Comparison of ENCODE assay signal across 14 mouse cellular contexts in genomic region chr2:135538022-135538421, GRCm38 (mm10).
DNase-seq lines count a peak whose midpoint lies in the region; ATAC-seq and TF ChIP-seq lines count a peak whose summit lies in the region.
"Had no signal": no experiment of that assay in that cellular context is flagged by ENCODE, and none has a peak within 500 bp of the region (broad histone marks: within the 10 kb centered on the region; RNA-seq: fewer than 3 reads in every experiment).

No protein-coding gene starts in this region.

- H3K4me2 ChIP-seq in midbrain, embryonic 14.5 days (ENCODE audit: low read length): no peak overlapping the region
- no peak overlapping the region for H3K4me2 ChIP-seq in midbrain, embryonic 11.5 days
- no peak overlapping the region for H3K4me2 ChIP-seq in heart, postnatal 0 days (ENCODE audit: low read depth, low read length)
- H3K4me2 ChIP-seq: embryonic facial prominence, embryonic 12.5 days; liver, embryonic 15.5 days had no signal

- H3K9ac ChIP-seq in midbrain, embryonic 14.5 days (replicated peaks; ENCODE audit: low read length): no peak overlapping the region
- H3K9ac ChIP-seq in midbrain, embryonic 11.5 days (ENCODE audit: low read length): no peak overlapping the region
- no peak overlapping the region for H3K9ac ChIP-seq in heart, postnatal 0 days (replicated peaks; ENCODE audit: low read depth, low read length)
- H3K9ac ChIP-seq: embryonic facial prominence, embryonic 12.5 days; liver, embryonic 15.5 days had no signal

- no peak for ATAC-seq in midbrain, embryonic 14.5 days (ENCODE audit: low FRiP score, low TSS enrichment)
- ATAC-seq in midbrain, embryonic 11.5 days (ENCODE audit: low FRiP score): no peak
- ATAC-seq in heart, postnatal 0 days (ENCODE audit: insufficient read depth, low read depth): no peak
- ATAC-seq: intestine, embryonic 16.5 days had no signal

- DNase-seq in gastrocnemius, adult 2 months: peak; percentile 25
- no peak for DNase-seq in gastrocnemius, postnatal 14 days
- peak; percentile 19 for DNase-seq in midbrain, embryonic 14.5 days
- no peak for DNase-seq in midbrain, embryonic 11.5 days (ENCODE audit: low spot score, missing footprints)
- DNase-seq in brain, adult 2 months (ENCODE audit: low read depth, low spot score): peak; percentile 43
- no peak for DNase-seq in heart, postnatal 0 days (ENCODE audit: low spot score)
- no peak for DNase-seq in spleen, adult 12 weeks (ENCODE audit: low spot score)
- DNase-seq: cerebellum, adult 9-11 months; kidney, postnatal 14 days; left cerebral cortex, postnatal 4 days had no signal

- H3K27me3 ChIP-seq in midbrain, embryonic 14.5 days (ENCODE audit: control insufficient read depth, insufficient read depth, low read length): no peaks in the 10 kb centered on the region
- no peaks in the 10 kb centered on the region for H3K27me3 ChIP-seq in midbrain, embryonic 11.5 days (ENCODE audit: control insufficient read depth, insufficient read depth, low read length)
- no peaks in the 10 kb centered on the region for H3K27me3 ChIP-seq in heart, postnatal 0 days (ENCODE audit: control insufficient read depth, insufficient read depth, low read length)
- H3K27me3 ChIP-seq: embryonic facial prominence, embryonic 12.5 days; liver, embryonic 15.5 days; megakaryocyte, embryonic 14.5 days had no signal

- H3K27ac ChIP-seq in gastrocnemius, adult 2 months: peak overlapping the region; percentile 61; the same call in 1 of the 2 replicates
- no peak overlapping the region for H3K27ac ChIP-seq in midbrain, embryonic 14.5 days (replicated peaks; ENCODE audit: low read depth, low read length)
- no peak overlapping the region; the same call in 1 of the 2 replicates for H3K27ac ChIP-seq in midbrain, embryonic 11.5 days (ENCODE audit: low read depth, low read length)
- peak overlapping the region; percentile 91 for H3K27ac ChIP-seq in heart, postnatal 0 days (ENCODE audit: low read depth)
- H3K27ac ChIP-seq: embryonic facial prominence, embryonic 12.5 days; liver, embryonic 15.5 days had no signal

- TF ChIP-seq CTCF in gastrocnemius, adult 2 months (IDR thresholded peaks at IDR 0.05): no peak
- TF ChIP-seq CTCF in heart, postnatal 0 days (IDR thresholded peaks at IDR 0.05; ENCODE audit: low read depth): no peak

- no peak overlapping the region for H3K4me3 ChIP-seq in gastrocnemius, adult 2 months
- H3K4me3 ChIP-seq in midbrain, embryonic 14.5 days (replicated peaks; ENCODE audit: low read depth, low read length): no peak overlapping the region
- H3K4me3 ChIP-seq in midbrain, embryonic 11.5 days (ENCODE audit: low read depth, low read length): no peak overlapping the region
- no peak overlapping the region for H3K4me3 ChIP-seq in heart, postnatal 0 days (ENCODE audit: low read depth, low read length)
- H3K4me3 ChIP-seq: embryonic facial prominence, embryonic 12.5 days; liver, embryonic 15.5 days; megakaryocyte, embryonic 14.5 days had no signal

- TF ChIP-seq EP300 in heart, postnatal 0 days (IDR thresholded peaks at IDR 0.05; ENCODE audit: low read depth): no peak

- WGBS in midbrain, embryonic 14.5 days: 16% methylated on average over 2 of the region's 2 CpGs
- WGBS in midbrain, embryonic 11.5 days: 29% methylated on average over 2 of the region's 2 CpGs
- 76% methylated on average over 2 of the region's 2 CpGs for WGBS in heart, postnatal 0 days

- no peaks in the 10 kb centered on the region for H3K36me3 ChIP-seq in midbrain, embryonic 14.5 days (ENCODE audit: control insufficient read depth, insufficient read depth, low read length)
- H3K36me3 ChIP-seq in midbrain, embryonic 11.5 days (ENCODE audit: control insufficient read depth, insufficient read depth, low read length): no peaks in the 10 kb centered on the region
- no peaks in the 10 kb centered on the region for H3K36me3 ChIP-seq in heart, postnatal 0 days (replicated peaks; ENCODE audit: control insufficient read depth, insufficient read depth, low read length)
- H3K36me3 ChIP-seq: embryonic facial prominence, embryonic 12.5 days; liver, embryonic 15.5 days had no signal

- no peaks in the 10 kb centered on the region for H3K4me1 ChIP-seq in midbrain, embryonic 14.5 days (ENCODE audit: control insufficient read depth, insufficient read depth, low read length)
- peaks cover 4% of the 10 kb centered on the region; the same call in 1 of the 2 replicates for H3K4me1 ChIP-seq in midbrain, embryonic 11.5 days (ENCODE audit: control insufficient read depth, insufficient read depth, low read length)
- peaks cover 16% of the 10 kb centered on the region for H3K4me1 ChIP-seq in heart, postnatal 0 days (ENCODE audit: control insufficient read depth, insufficient read depth)

- no peaks in the 10 kb centered on the region for H3K9me3 ChIP-seq in midbrain, embryonic 14.5 days (ENCODE audit: control insufficient read depth, low read length)
- no peaks in the 10 kb centered on the region for H3K9me3 ChIP-seq in midbrain, embryonic 11.5 days (ENCODE audit: control insufficient read depth, low read length)
- H3K9me3 ChIP-seq in heart, postnatal 0 days (replicated peaks; ENCODE audit: control insufficient read depth, low read length): no peaks in the 10 kb centered on the region; the same call in 1 of the 2 replicates
- H3K9me3 ChIP-seq: embryonic facial prominence, embryonic 12.5 days; liver, embryonic 15.5 days had no signal

- intact Hi-C loops in gastrocnemius, adult 2 months (cut with DNase I): no loop called here
- intact Hi-C loops in gastrocnemius, postnatal 14 days (cut with DNase I; ENCODE audit: low total_unique reads): no loop called here

Comparison
In these comparisons a context has a peak if more than half of its experiments do, and no peak if none do; other contexts are left out.
1. DNase-seq: peak in gastrocnemius, adult 2 months (single experiment), midbrain, embryonic 14.5 days (single experiment) and brain, adult 2 months (single experiment); none in gastrocnemius, postnatal 14 days (single experiment), midbrain, embryonic 11.5 days (single experiment), heart, postnatal 0 days (single experiment) and spleen, adult 12 weeks (single experiment).
2. H3K27ac ChIP-seq: peak in gastrocnemius, adult 2 months (single experiment) and heart, postnatal 0 days (single experiment); none in midbrain, embryonic 14.5 days (single experiment) and midbrain, embryonic 11.5 days (single experiment).